8 mouse cellular contexts compared by ENCODE assay signal in the genomic region with DNA sequence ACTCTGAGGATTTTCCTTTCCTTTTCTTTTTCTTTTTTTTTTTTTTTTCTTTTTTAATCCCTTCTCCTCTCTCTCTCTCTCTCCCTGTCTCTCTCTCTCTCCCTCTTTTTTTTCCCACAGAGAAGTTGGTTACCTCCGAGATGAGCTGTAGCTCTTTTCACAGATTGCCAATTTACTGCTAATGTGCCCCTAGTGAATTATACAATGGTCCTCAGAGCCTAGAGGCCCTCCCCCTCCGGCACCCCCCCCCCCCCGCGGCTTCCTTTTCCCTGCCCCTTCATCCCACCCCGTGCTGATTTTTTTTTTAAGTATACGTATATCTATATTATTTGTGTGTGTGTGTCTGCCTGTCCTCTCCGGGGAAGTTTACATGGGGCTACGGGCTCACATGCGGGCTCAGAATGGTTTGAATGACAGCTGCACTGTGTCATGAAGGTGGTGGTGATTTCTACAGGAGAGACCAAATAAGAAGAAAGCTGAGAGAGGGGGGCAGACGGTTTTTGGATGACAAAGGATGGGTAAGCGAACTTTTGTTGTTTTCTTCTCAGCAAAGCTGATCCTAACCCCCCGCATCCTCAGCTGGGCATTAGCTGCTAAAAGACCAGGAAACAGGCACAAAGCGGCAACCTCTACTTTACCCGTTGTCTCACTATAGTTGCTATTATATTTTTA. TPM values are rescaled to one million over a fixed set of nuclear protein-coding genes. Genes with fewer than 3 reads are reported as not detected.
DNase-seq lines count a peak whose midpoint lies in the region; ATAC-seq and TF ChIP-seq lines count a peak whose summit lies in the region.

No protein-coding gene starts in this region.

- no peak for ATAC-seq in lung, embryonic 15.5 days (ENCODE audit: borderline replicate concordance, extremely low read depth, low FRiP score, low TSS enrichment)
- ATAC-seq in limb, embryonic 12.5 days (ENCODE audit: insufficient number of reproducible peaks, insufficient read depth, low FRiP score, low TSS enrichment, low read depth): no peak

- no peaks in the 10 kb centered on the region for H3K4me1 ChIP-seq in lung, embryonic 15.5 days
- peaks cover 6% of the 10 kb centered on the region; the same call in 1 of the 2 replicates for H3K4me1 ChIP-seq in limb, embryonic 12.5 days (replicated peaks)
- H3K4me1 ChIP-seq in thymus, adult 2 months (replicated peaks; ENCODE audit: control insufficient read depth, insufficient read depth, low read length): no peaks in the 10 kb centered on the region

- H3K36me3 ChIP-seq in lung, embryonic 15.5 days: no peaks in the 10 kb centered on the region
- no peaks in the 10 kb centered on the region for H3K36me3 ChIP-seq in limb, embryonic 12.5 days
- no peaks in the 10 kb centered on the region for H3K36me3 ChIP-seq in thymus, adult 2 months (ENCODE audit: control insufficient read depth, insufficient read depth, low read length)

- WGBS in lung, embryonic 15.5 days: 4% methylated on average over 14 of the region's 14 CpGs
- WGBS in limb, embryonic 12.5 days: 2% methylated on average over 14 of the region's 14 CpGs
- 5% methylated on average over 14 of the region's 14 CpGs for WGBS in thymus, adult 2 months

- H3K9ac ChIP-seq in lung, embryonic 15.5 days: no peak overlapping the region
- H3K9ac ChIP-seq in limb, embryonic 12.5 days (replicated peaks): peak overlapping the region; percentile 40

- no peak for TF ChIP-seq POLR2A in thymus, adult 2 months (IDR thresholded peaks at IDR 0.05; ENCODE audit: control insufficient read depth, extremely low read depth, insufficient read depth, low read length, poor library complexity)

- peak overlapping the region; percentile 52 for H3K4me2 ChIP-seq in lung, embryonic 15.5 days
- peak overlapping the region; percentile 72 for H3K4me2 ChIP-seq in limb, embryonic 12.5 days

- H3K27ac ChIP-seq in lung, embryonic 15.5 days: no peak overlapping the region
- H3K27ac ChIP-seq in limb, embryonic 12.5 days: no peak overlapping the region
- H3K27ac ChIP-seq in thymus, adult 2 months (ENCODE audit: control insufficient read depth, insufficient read depth, low read length): no peak overlapping the region

- no peaks in the 10 kb centered on the region for H3K9me3 ChIP-seq in lung, embryonic 15.5 days
- H3K9me3 ChIP-seq in limb, embryonic 12.5 days: no peaks in the 10 kb centered on the region

- peak overlapping the region; percentile 28 for H3K4me3 ChIP-seq in lung, embryonic 15.5 days
- peak overlapping the region; percentile 37 for H3K4me3 ChIP-seq in limb, embryonic 12.5 days (replicated peaks)
- H3K4me3 ChIP-seq in thymus, adult 2 months (ENCODE audit: control insufficient read depth, insufficient read depth, low read length): no peak overlapping the region

- peak; percentile 27 to 48 for DNase-seq in cerebellum, postnatal 10 days
- no peak for DNase-seq in cerebellum, postnatal 4 days (ENCODE audit: low spot score in 2 of 2)
- DNase-seq in lung, postnatal 36 days: no peak
- peak; percentile 10 for DNase-seq in right cerebral cortex, postnatal 4 days
- no peak for DNase-seq in thymus, adult 2 months
- no peak for DNase-seq in spleen, postnatal 14 days (ENCODE audit: low spot score in 2 of 2)

- no peaks in the 10 kb centered on the region for H3K27me3 ChIP-seq in lung, embryonic 15.5 days
- no peaks in the 10 kb centered on the region for H3K27me3 ChIP-seq in limb, embryonic 12.5 days
- H3K27me3 ChIP-seq in thymus, adult 2 months (ENCODE audit: control insufficient read depth, insufficient read depth, low read length): no peaks in the 10 kb centered on the region

- TF ChIP-seq CTCF in thymus, adult 2 months (IDR thresholded peaks at IDR 0.05; ENCODE audit: borderline replicate concordance, control insufficient read depth, extremely low read depth, insufficient read depth, low read length, poor library complexity): no peak

RNA-seq across cellular contexts. Expression of gene Lrrtm4, which starts 0.6 kb away (rescaled TPM):
- 0.24 and 0.40 TPM in 2 replicates for polyA plus RNA-seq in lung, embryonic 15.5 days (2015; fragmentation: Nextera tagmentation; extraction: Ambion mirVana)
- polyA plus RNA-seq in limb, embryonic 12.5 days (2016; fragmentation: Nextera tagmentation; extraction: Ambion mirVana): 1.3 and 2.0 TPM in 2 replicates
- not detected in 2 replicates for polyA plus RNA-seq in thymus, adult 2 months (2012; rRNA removed)

Comparison
In these comparisons a context has a peak if more than half of its experiments do, and no peak if none do; other contexts are left out.
1. DNase-seq: peak in cerebellum, postnatal 10 days (2 of 2) and right cerebral cortex, postnatal 4 days (single experiment); none in cerebellum, postnatal 4 days (0 of 2), lung, postnatal 36 days (single experiment), thymus, adult 2 months (single experiment) and spleen, postnatal 14 days (0 of 2).